Mouse (Mus musculus) T-cell, adult 2 months (primary cell): ENCODE measurements around the gene Map1a.
A peak's percentile ranks its signal among the peaks of the same experiment; 100 is the strongest.

Experiments used
- DNase-seq: peaks from one replicate; pipeline ENCODE4 v3.0.0; 2022; ENCODE audit warnings: low spot score

Gene Map1a

DNA sequence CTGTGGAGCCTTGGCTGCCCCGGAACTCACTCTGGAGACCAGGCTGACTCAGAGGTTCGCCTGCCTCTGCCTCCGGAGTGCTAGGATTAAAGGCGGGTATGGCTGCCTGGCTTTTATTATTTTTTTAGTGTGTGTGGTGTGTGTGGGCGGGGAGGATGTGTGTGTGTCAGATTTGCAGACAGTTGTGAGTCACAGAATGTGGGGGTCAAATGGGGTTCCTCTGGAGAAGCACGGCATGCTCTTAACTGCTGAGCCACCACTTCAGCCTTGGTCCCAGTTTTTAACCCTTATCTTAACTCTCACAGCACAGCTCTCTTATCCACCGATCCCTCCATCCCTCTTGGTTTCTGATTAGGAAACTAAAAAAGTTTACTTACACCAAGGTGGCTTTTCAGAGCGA lies 26.9 kb downstream of the Map1a start:
- no peak for DNase-seq

DNA sequence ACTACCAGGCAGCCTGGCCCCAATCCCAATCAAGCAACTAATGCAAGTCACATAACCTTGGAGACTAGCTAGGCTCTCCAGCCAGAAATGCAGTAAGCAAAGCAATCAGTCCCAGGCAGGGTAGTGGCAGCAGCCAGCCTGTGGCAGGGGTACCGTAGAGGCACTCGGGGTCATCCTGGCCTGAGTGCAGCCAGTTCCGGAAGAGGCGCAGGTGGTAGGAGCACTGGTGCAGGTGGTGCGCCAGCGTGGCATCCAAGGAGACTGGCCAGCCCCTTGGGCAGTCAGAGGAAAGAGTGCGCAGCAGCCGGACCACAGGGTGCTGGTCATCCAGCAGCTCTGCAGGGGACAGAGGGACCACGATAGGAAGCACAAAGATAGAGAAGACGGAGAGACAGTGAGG lies 33.6 kb downstream of the Map1a start:
- no peak for DNase-seq

DNA sequence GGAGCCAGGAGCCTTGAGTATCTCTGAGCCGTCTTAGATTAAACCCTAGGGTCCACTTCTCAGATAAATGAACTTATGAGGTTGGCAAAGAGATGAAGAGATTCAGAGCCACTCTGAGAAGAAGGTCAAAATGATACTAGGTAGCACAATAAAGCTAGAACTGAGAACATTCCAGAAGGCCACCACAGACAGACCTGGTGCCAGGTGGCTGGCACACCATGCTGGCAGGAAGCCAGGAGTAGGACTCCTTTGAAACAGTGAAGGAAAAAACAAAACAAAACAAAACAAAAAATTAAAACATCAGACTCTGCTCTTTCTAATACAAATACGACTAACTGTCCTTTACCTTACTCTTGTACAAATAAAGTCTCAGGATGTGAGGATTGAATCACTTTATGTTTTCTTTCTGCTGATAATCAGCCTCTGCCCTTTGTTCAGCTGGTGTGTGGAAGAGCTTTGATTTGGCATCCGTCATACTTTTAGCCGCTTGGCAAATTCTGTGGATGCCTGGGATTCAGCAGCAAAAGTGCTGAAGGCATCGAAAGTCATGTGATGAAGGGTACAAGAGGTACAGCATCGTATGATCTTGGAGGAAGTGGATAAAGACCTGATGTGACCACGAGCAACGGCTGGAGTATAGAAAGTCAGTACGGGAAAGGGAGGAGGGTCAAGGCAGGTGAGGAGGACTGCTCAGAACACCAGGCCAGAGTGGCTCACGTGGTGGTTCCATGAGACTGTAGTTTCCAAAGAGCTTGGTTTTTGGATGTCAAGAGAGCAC lies 34.5 kb downstream of the Map1a start:
- DNase-seq = no peak

DNA sequence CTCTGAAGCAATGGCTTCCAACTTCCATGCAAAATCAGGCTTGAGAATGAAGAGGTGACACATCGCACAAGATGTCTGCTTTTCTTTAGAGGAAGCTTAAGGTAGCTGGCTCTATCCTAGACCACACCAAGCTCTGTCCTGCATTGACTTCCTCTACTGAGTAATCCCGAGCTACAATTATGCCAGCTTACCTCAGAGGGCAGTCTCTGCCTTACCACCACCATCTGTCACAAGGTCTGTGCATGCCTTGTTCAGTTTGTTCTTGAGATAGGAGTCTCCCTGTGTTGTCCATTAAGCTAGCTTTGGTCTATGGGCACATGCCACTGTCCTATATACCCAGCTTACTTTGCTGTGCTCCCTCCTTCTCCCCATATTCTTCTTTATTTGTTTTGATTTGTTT lies 40.1 kb downstream of the Map1a start:
- DNase-seq = no peak

DNA sequence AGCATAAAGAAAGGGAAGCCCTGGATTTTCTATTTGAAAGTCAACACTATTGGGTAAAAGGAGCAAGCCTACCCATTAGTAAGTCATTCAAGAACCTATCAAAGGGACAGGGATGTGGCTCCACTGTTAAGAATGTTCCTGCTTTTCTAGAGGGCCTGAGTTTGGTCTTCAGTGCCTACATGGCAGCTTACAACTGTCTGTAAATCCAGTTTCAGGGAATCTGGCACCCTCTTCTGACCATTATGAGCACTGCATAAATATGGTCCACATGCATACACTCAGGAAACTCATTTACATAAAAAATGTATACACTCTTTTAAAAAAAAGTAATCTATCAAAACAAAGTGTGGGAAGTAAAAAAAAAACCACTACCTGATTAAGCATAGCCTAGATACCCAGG lies 49.7 kb downstream of the Map1a start:
- DNase-seq = no peak

DNA sequence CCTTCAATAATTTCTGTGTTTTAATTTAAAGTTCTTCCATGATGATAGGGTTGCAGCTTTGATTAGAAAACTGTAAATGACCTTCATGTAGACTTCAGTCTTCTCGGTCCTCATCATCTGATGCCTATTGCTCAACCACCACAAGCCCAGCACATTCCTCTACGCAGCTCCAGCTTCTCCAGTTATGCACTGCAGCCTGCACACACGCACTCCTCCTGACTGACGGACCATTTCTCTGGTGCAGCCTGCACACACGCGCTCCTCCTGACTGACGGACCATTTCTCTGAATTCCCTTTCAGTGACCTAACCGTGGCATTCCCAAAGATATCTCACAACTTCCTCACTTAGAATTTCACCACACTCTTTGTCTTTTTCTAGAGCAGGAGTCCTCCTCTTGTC lies 63.8 kb downstream of the Map1a start:
- no peak for DNase-seq

DNA sequence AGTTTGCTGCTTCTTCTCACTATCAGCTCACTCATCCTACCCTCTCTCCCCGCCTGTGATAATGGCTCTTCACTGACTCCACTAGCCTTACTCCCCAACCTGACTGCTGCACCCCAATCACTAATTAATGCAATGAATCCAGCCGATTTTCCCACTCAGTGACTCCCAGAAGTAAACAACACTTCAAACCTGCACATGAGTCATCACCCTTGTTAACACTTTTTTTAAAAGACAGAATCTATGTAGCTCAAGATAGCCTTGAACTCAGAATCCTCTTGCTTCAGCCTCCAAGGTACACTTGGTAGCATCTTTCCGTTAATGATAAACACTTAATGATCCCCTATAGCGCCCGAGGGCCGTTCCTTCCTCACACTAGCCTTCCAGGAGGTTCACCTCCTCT lies 65.0 kb downstream of the Map1a start:
- no peak for DNase-seq

DNA sequence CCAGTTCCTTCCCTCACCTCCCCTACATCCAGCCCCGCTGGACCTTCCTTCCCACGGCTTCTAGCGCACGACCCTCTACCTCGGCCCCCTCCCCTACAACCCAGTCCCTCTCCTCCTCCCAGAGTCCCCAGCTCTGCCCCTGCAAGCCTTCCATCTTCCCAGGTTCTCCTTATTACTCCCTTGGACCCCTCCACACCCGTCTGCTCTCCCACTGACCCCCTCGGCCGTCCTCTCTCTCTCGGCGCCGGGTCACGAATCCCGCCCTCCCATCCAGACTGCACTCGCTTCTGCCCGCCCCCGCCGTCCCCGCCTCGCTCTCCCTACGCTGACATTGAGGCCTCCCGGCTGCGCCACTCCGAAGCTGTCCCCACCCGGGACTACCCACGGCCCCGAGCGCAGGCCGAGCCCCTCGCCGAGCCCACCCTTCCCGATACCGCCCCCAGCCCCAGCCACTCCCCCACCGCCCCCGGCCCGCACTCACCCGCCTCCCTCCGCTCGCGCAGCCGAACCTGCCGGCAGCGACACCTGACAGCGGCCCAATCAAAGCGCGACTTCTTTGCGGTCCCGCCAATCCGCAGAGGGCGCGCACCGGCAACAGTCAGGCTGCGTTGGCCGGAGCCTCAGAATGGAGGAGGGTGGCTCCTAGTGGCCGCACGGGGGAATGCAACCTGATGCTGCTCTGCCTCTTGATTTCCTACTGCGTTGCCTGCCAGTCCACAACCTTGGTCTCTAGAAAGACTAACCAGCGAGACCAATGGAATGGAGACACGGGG lies 65.6 kb downstream of the Map1a start, which contains the start of gene Ppip5k1:
TSS of gene Ppip5k1 (minus strand) at position 577 of the 773 bp plus-strand sequence.
- DNase-seq = peak; percentile 95

DNA sequence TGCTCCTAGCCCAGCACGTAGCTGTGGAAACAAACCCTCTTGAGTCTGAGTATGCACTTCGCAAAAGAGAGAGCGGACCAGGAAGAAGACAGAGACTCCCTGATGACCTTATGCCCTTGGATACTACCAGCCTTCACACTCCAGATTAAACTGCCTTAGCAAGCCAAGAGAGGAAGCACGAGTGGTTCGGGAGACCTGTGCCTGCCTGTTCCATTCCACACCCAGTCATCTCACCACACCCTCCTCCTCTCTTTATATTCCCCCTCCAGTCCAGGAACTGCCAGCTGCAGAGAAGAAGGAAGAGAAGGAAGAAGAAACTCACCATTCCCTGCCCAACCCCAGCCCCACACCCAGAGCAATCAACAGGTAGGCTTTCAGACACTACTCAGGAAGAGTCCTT lies 68.1 kb downstream of the Map1a start, which contains the start of gene Ckmt1:
TSS of gene Ckmt1 (plus strand) at position 221 of the 400 bp plus-strand sequence.
- DNase-seq = no peak

DNA sequence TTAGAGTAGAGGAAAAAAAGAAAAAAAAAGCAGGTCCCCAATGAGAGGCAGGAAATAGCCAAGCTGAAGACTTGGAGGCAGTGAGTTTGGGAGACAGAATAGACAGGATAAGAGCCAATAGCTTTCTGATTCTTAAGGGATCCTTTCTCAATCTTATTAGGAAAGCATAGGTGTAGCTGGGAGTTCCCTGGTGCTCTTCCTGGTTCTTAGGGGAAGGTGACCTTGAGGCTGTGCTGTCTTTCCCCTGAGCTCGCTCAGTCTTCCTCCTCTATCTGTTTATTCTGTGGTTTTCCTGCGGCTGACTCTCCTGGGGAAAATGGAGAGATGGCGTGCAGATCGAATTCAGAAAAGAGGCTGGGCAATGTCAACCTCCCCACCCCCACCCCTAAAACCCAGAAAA lies 68.6 kb downstream of the Map1a start:
- DNase-seq = no peak

DNA sequence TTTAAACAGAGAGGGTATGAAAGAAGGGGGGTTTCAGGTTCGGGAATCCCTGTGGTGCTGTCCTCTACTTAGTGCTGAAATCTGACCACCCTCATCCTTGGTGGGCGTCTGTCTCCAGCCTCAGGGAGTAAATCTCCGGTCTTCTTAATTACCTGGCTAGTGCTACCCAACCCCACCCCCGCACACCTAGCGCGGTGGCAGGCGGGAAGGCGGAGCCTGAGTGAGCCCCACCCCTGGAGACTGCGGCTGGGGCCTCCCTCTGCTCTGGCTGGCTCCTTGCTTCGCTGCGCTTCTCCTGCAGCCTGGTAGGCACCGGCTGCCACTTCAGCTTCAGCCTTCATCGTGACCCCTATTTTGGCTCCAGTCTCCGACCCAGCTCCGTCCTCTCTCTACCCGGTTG lies 69.0 kb downstream of the Map1a start:
- peak; percentile 52 for DNase-seq

DNA sequence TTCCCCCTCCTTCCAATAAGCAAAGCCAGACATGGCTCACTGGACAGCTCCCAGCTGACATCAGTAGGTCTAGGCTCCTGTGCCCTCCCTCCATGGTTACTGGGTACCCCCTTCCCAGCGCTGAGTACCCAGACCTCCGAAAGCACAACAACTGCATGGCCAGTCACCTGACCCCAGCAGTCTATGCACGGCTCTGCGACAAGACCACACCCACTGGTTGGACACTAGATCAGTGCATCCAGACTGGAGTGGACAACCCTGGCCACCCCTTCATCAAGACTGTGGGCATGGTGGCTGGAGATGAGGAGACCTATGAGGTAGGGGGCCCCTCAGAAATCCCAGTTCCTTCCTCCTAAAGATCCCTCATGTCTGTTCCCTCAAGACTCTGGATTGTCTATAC lies 70.1 kb downstream of the Map1a start:
- DNase-seq = no peak
